Mouse (Mus musculus): ENCODE measurements around the gene Ano10.

Ano10 gene

GRCm38 (mm10) chr9:122245471-122245870 is 48.8 kb downstream of the Ano10 start:
- no peak for DNase-seq (ENCODE audit: low spot score in 2 of 2)

- no peak for DNase-seq (ENCODE audit: low spot score in 2 of 2)
These were observed 49.4 kb downstream of the Ano10 start for GRCm38 (mm10) chr9:122244800-122245165.

GRCm38 (mm10) chr9:122244080-122244799 is 50.0 kb downstream of the Ano10 start:
- DNase-seq (ENCODE audit: low spot score in 2 of 2), result no peak

- DNase-seq (ENCODE audit: low spot score in 2 of 2), result no peak
These were observed 50.9 kb downstream of the Ano10 start for GRCm38 (mm10) chr9:122243297-122243696.

GRCm38 (mm10) chr9:122242856-122243255 is 51.4 kb downstream of the Ano10 start:
- no peak for DNase-seq (ENCODE audit: low spot score in 2 of 2)

- no peak for DNase-seq (ENCODE audit: low spot score in 2 of 2)
These were observed 52.3 kb downstream of the Ano10 start for GRCm38 (mm10) chr9:122241812-122242400.

GRCm38 (mm10) chr9:122240629-122241199 is 53.5 kb downstream of the Ano10 start:
- DNase-seq (ENCODE audit: low spot score in 2 of 2), result no peak

- DNase-seq (ENCODE audit: low spot score in 2 of 2), result no peak
These were observed 59.5 kb downstream of the Ano10 start for GRCm38 (mm10) chr9:122234741-122235140.

- DNase-seq (ENCODE audit: low spot score in 2 of 2), result no peak
These were observed 60.3 kb downstream of the Ano10 start for GRCm38 (mm10) chr9:122233972-122234345.

GRCm38 (mm10) chr9:122233316-122233971 is 60.8 kb downstream of the Ano10 start:
- DNase-seq (ENCODE audit: low spot score in 2 of 2), result no peak

GRCm38 (mm10) chr9:122232912-122233311 is 61.3 kb downstream of the Ano10 start:
- DNase-seq (ENCODE audit: low spot score in 2 of 2), result no peak

- no peak for DNase-seq (ENCODE audit: low spot score in 2 of 2)
These were observed 63.5 kb downstream of the Ano10 start for GRCm38 (mm10) chr9:122230701-122231100.

GRCm38 (mm10) chr9:122226419-122226818 is 67.8 kb downstream of the Ano10 start:
- DNase-seq (ENCODE audit: low spot score in 2 of 2), result no peak

- DNase-seq (ENCODE audit: low spot score in 2 of 2), result no peak
These were observed 68.9 kb downstream of the Ano10 start for GRCm38 (mm10) chr9:122225309-122225708.

GRCm38 (mm10) chr9:122223005-122223404 is 71.2 kb downstream of the Ano10 start:
- no peak for DNase-seq (ENCODE audit: low spot score in 2 of 2)

- DNase-seq (ENCODE audit: low spot score in 2 of 2), result no peak
These were observed 74.3 kb downstream of the Ano10 start for GRCm38 (mm10) chr9:122219934-122220333.

- DNase-seq (ENCODE audit: low spot score in 2 of 2), result no peak
These were observed 77.2 kb downstream of the Ano10 start for GRCm38 (mm10) chr9:122216945-122217529.

GRCm38 (mm10) chr9:122215118-122215517 is 79.1 kb downstream of the Ano10 start:
- no peak for DNase-seq (ENCODE audit: low spot score in 2 of 2)

GRCm38 (mm10) chr9:122208311-122208710 is 85.9 kb downstream of the Ano10 start:
- DNase-seq (ENCODE audit: low spot score in 2 of 2), result no peak

GRCm38 (mm10) chr9:122205543-122206200 is 88.6 kb downstream of the Ano10 start:
- no peak for DNase-seq (ENCODE audit: low spot score in 2 of 2)

- DNase-seq (ENCODE audit: low spot score in 2 of 2), result no peak
These were observed 89.7 kb downstream of the Ano10 start for GRCm38 (mm10) chr9:122204508-122204907.

GRCm38 (mm10) chr9:122199253-122199652 is 95.0 kb downstream of the Ano10 start:
- DNase-seq (ENCODE audit: low spot score in 2 of 2), result peak; percentile 64 to 68
